Mouse (Mus musculus): Measurements from ENCODE around the gene Rab5if.
"Not testable (repeated sequence)": the region's sequence is repeated elsewhere in the genome, so short reads cannot be mapped to it uniquely, and the experiment has no call there.

Rab5if gene

GRCm38 (mm10) chr2:156892240-156892639 is 29.3 kb downstream of the Rab5if start:
- DNase-seq: no peak

- no peak for DNase-seq
Observed at GRCm38 (mm10) chr2:156892821-156893220, 29.9 kb downstream of the Rab5if start.

- no peak for DNase-seq
Observed at GRCm38 (mm10) chr2:156894496-156895265, 31.8 kb downstream of the Rab5if start.

- DNase-seq: no peak
Observed at GRCm38 (mm10) chr2:156896384-156896914, 33.5 kb downstream of the Rab5if start.

GRCm38 (mm10) chr2:156897034-156897433 is 34.1 kb downstream of the Rab5if start:
- DNase-seq: no peak

- no peak for DNase-seq
Observed at GRCm38 (mm10) chr2:156898374-156898773, 35.4 kb downstream of the Rab5if start.

GRCm38 (mm10) chr2:156899184-156899583 is 36.3 kb downstream of the Rab5if start:
- DNase-seq: no peak

- DNase-seq: no peak
Observed at GRCm38 (mm10) chr2:156901344-156901743, 38.4 kb downstream of the Rab5if start.

- DNase-seq: no peak
Observed at GRCm38 (mm10) chr2:156901883-156902282, 39.0 kb downstream of the Rab5if start.

GRCm38 (mm10) chr2:156902411-156902810 is 39.5 kb downstream of the Rab5if start:
- not testable (repeated sequence) for DNase-seq

- DNase-seq: no peak
Observed at GRCm38 (mm10) chr2:156903367-156903766, 40.4 kb downstream of the Rab5if start.

GRCm38 (mm10) chr2:156904976-156905717 is 42.2 kb downstream of the Rab5if start:
- DNase-seq: no peak

GRCm38 (mm10) chr2:156905931-156906330 is 43.0 kb downstream of the Rab5if start:
- DNase-seq: not testable (repeated sequence)

- DNase-seq: no peak
Observed at GRCm38 (mm10) chr2:156913191-156913590, 50.3 kb downstream of the Rab5if start.

GRCm38 (mm10) chr2:156915559-156915958 is 52.6 kb downstream of the Rab5if start:
- DNase-seq: no peak

GRCm38 (mm10) chr2:156916419-156917125 is 53.6 kb downstream of the Rab5if start:
- no peak for DNase-seq

- peak; percentile 19 to 55 for DNase-seq
Observed at GRCm38 (mm10) chr2:156918562-156918961, 55.6 kb downstream of the Rab5if start.

- not testable (repeated sequence) for DNase-seq
Observed at GRCm38 (mm10) chr2:156919191-156919590, 56.3 kb downstream of the Rab5if start.

GRCm38 (mm10) chr2:156919796-156920195 is 56.9 kb downstream of the Rab5if start:
- DNase-seq: no peak

- DNase-seq: no peak
Observed at GRCm38 (mm10) chr2:156923057-156923456, 60.1 kb downstream of the Rab5if start.

Data from thymus, adult 18-20 months (tissue).